Mouse (Mus musculus): Measurements from ENCODE around the gene Jak1.

Jak1 gene

DNA sequence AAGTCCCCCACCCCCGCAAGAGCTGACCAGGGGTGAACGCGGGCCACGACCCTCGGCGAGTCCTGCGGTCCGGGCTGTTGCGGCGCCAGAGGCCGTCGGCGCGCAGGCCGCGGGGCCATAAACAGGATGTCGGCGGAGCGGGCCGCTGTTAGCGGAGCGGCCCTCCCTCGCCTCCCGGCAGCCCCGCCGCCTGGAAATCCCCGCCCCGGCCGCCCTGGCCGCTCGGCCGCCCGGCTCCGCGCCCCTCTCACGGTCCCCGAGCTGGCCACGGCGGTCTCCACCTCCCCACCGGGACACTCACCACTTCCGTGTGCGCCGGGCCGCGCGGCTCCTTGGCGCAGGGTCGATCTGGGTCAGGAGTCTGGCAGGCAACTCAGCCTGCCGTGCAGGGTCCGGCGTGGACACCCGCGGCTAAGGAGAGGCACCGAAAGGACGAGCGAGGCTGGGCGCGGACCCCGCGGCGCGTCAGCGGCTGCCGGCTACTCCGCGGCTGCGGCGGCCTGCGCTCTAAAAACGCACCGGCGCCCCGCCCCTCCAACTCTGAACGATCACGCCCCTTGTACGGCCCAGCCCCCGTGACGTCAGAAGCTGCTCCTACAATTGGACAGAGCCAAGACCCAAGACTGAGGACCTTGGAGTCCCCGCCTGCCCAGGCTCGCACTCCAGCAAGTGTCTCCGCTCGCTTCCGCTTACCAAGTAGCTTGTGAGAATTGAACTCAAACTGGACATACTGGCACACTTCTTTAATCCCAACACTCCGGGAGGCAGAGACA lies at the start of gene Jak1:
Gene Jak1, minus strand, starts transcription at position 542 of the 773 bp plus-strand sequence.
- peak; percentile 98 for DNase-seq (ENCODE audit: low spot score)

- DNase-seq (ENCODE audit: low spot score), result no peak
Measured at GRCm38 (mm10) chr4:101312055-101312454, 47.0 kb upstream of the Jak1 start.

- DNase-seq (ENCODE audit: low spot score), result no peak
Measured at GRCm38 (mm10) chr4:101308166-101308565, 43.1 kb upstream of the Jak1 start.

DNA sequence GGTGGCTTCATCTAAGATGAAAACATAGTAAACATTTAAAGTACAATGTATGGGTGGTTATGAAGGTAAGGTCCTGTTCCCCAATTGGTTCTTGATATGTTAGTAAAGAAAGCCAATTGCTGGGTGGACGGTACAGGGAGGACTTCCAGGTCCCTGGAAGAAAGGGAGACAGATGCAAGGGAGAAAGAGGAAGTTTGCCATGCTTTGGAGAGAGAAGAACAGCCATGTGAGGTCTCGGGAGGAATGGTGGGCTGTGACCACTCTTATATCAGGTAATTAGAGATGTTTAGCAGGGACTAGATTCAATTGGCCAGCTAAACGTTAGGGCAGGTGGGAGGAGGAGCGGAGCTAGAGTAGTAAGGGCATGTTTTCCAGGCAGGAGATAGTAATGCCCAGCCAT lies 42.2 kb upstream of the Jak1 start:
- no peak for DNase-seq (ENCODE audit: low spot score)

GRCm38 (mm10) chr4:101306132-101306915 lies 41.2 kb upstream of the Jak1 start:
- DNase-seq (ENCODE audit: low spot score), result peak; percentile 22

DNA sequence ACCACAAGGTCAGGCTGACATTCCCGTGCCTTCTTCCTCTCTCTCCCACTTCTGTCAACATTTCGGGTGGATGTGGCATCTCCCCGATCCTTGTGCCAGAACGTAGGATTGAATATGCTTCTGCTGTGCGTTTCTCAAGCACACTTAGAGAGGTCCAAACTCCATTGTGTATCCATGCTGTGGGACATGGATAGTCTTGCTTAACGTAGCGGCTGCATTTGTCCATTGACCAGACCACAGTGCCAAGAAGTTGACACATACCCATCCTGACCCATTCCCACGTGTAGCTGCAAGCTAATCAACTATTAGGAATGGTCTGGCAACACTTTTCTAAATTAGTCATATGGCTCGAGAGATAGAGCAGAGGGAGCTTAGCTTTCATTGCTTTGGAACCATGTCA lies 40.0 kb upstream of the Jak1 start:
- DNase-seq (ENCODE audit: low spot score), result peak; percentile 51

GRCm38 (mm10) chr4:101304114-101304513 lies 39.0 kb upstream of the Jak1 start:
- DNase-seq (ENCODE audit: low spot score), result no peak

- peak; percentile 26 for DNase-seq (ENCODE audit: low spot score)
Measured at GRCm38 (mm10) chr4:101300392-101300910, 35.4 kb upstream of the Jak1 start.

- DNase-seq (ENCODE audit: low spot score), result no peak
Measured at GRCm38 (mm10) chr4:101298311-101298990, 33.4 kb upstream of the Jak1 start.

DNA sequence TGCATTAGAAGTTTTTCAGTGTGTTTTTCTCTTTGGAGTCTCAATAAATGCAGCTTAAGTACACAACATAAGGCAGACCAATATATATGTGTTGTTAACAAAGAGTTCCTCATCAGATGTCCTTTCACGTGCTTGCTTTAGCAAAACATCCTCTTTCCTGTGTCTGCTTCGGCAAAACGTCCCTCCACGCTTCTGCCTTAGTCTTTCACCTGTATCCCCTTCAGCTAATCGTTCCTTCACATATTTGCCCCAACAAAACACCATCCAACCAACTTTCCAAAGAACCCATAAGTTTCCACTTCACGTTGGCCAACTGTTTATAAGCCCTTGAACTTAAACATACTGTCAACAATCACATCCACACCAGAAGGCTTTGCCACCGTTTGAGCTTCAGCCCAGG lies 31.8 kb upstream of the Jak1 start:
- DNase-seq (ENCODE audit: low spot score), result no peak

- no peak for DNase-seq (ENCODE audit: low spot score)
Measured at GRCm38 (mm10) chr4:101295788-101296187, 30.7 kb upstream of the Jak1 start.

DNA sequence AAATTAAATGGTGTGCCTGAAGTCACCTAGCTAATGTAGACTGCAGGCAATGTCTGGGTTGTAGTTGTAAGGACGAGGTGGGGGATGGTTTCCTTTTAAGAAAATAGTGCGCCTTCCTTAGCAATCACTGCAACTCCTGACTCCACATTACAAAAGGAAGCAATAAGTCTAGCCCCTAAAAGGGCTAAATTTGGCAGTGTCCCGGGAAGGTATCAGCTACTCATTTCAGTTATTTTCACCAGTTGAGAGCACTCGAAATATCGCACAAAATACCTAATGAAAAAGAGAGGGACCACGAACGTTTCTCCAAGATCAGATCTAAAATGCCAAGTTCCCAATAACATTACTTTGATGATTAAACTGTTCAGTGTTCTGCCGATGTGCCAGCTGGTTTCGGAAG lies 28.6 kb upstream of the Jak1 start:
- no peak for DNase-seq (ENCODE audit: low spot score)

DNA sequence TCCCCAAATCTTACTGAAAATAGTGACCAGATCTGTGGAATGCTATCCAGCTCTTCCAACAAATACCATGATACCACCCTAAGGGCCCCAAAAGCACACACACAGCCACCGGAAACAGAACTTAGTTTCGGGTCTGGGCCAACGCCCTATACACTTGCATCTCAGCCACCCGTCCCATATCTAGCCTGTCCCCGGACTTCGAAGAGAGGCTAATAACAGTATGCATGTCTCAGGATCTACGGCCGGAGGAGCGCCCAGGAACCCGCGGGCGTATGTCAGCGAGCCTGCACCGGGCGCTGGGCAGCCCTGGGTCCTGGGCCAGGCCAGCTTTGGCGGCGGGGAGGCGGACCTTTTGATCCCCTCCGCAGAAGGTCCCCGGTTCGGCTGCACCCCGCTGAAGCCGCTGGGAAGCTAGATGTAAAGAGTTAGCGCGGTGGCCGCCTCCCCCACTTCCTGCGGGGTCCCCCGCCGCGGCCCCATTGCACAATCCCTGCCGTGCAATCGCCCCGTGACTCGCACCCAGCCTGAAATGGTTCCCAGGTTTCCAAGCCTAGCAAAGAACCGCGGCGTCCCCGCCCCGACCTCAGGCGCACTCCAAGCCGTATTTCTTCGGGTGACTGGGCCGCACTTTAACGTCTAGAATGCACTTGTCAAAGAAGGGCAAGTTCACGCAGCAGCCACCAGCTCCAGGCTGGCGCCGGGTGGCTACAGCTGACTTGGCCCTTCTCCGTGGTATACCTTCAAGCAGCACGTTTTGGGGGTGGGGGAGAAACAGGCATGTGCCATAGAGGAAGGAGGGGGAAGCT lies 27.9 kb upstream of the Jak1 start:
- DNase-seq (ENCODE audit: low spot score), result peak; percentile 50

GRCm38 (mm10) chr4:101292028-101292735 lies 27.1 kb upstream of the Jak1 start:
- DNase-seq (ENCODE audit: low spot score), result peak; percentile 82

- DNase-seq (ENCODE audit: low spot score), result no peak
Measured at GRCm38 (mm10) chr4:101288292-101288691, 23.2 kb upstream of the Jak1 start.

- DNase-seq (ENCODE audit: low spot score), result no peak
Measured at GRCm38 (mm10) chr4:101286562-101286961, 21.5 kb upstream of the Jak1 start.

GRCm38 (mm10) chr4:101285906-101286432 lies 20.9 kb upstream of the Jak1 start:
- DNase-seq (ENCODE audit: low spot score), result no peak

DNA sequence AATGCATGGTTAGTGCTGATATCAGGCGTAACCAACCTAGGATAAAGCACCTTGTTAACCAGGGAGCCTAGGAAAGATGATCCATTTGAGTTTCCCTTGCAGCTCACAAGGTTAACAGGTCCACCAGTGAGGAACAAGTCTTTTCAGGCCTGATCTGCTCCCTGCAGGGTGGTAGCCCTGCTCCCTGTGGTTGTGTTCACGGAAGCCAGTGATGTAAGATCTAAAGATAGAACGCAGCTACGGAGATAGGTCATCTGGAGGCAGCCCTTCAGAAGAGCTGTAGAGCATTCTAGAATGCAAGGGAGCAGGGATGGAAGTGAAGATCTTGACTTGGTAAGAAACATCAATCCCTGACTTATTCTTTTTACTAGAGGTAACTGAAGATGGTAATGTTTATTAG lies 18.9 kb upstream of the Jak1 start:
- DNase-seq (ENCODE audit: low spot score), result no peak

- no peak for DNase-seq (ENCODE audit: low spot score)
Measured at GRCm38 (mm10) chr4:101282237-101282636, 17.2 kb upstream of the Jak1 start.

- DNase-seq (ENCODE audit: low spot score), result no peak
Measured at GRCm38 (mm10) chr4:101280119-101280518, 15.0 kb upstream of the Jak1 start.
